Mouse (Mus musculus): ENCODE results near the gene Luzp4. TPM values are rescaled to one million over a fixed set of nuclear protein-coding genes. Genes with fewer than 3 reads are reported as not detected.
"Not testable (repeated sequence)": the region's sequence is repeated elsewhere in the genome, so short reads cannot be mapped to it uniquely, and the experiment has no call there.

Gene Luzp4
- not detected in 2 replicates for total RNA-seq (2015)
- total RNA-seq (2017), result not detected in 2 replicates

DNA sequence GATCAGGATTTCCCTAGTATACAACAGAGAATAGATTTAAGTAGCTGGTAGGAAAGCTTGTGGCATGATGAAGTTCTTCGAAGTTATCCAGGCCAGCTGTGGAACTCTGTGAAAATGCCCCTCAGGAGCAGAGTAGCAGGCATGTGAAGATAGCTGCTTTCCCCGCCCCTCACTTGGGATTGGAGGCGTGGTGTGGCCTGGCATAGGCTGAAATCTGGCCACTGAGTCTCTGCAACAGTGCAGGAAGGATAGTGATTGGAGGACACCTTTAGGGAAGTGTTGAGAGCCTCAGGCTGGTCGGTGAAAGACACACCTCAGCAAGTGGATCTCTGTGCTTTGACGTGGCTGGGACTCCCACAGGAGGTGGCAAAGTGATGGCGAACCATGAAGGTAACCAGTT, at the start of gene Luzp4:
Gene Luzp4 (plus strand): TSS at position 301 of the 400 bp plus-strand sequence.
- not testable (repeated sequence) for ATAC-seq (ENCODE audit: poor library complexity, severe bottlenecking)

DNA sequence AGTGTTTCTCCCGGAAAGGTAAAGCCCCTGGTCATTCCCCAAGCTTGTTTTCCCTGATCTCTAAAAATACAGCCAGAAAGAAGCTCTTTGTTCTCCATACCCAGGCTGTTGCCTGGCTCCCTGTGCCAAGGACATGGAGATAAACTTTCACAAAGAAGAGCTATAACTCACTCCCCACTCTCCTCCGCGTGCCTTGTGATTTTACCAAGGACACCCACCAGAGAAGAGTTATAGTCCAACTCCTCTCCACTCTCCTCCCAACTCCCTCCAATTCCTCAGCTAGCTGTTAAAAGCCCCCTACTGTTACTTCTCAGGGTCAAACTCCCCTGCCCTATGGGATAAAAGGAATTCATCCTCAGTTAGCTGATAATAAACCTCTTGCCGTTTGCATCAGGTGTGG, 15.6 kb upstream of the Luzp4 start:
- ATAC-seq (ENCODE audit: poor library complexity, severe bottlenecking), result not testable (repeated sequence)

Other genes with a start within 250 kb of the Luzp4 start
- gene Gm8334, start 242.5 kb upstream of the Luzp4 start, total RNA-seq (2015), result not detected in 2 replicates
- gene Gm8334, start 242.5 kb upstream of the Luzp4 start, total RNA-seq (2017), result not detected in 2 replicates
- not detected in 2 replicates for gene Gm15127, start 194.0 kb upstream of the Luzp4 start, total RNA-seq (2015)
- not detected in 2 replicates for gene Gm15127, start 194.0 kb upstream of the Luzp4 start, total RNA-seq (2017)
- not detected in 2 replicates for gene Ott, start 216.6 kb downstream of the Luzp4 start, total RNA-seq (2015)
- not detected in 2 replicates for gene Ott, start 216.6 kb downstream of the Luzp4 start, total RNA-seq (2017)